Mouse (Mus musculus): ENCODE results near the gene Cdkl3. TPM values are rescaled to one million over a fixed set of nuclear protein-coding genes. Genes with fewer than 3 reads are reported as not detected.

The Cdkl3 gene
- polyA plus RNA-seq, 1 experiment from 2014 or later, result 0.78 TPM

DNA sequence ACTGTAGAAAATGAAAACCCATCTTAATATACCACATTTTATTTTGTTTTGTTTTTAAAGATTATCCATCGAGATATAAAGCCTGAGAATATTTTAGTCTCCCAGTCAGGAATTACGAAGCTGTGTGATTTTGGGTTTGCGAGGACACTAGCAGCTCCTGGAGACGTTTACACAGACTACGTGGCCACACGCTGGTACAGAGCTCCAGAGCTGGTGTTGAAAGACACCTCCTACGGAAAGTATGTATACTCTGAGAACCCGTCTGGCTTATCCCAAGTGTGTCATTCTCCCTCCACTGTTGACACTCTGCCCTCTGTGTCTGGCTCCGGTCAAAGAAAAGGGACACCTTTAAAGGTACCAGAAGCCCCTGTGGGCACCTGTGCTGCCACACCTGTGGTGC is 14.2 kb downstream of the Cdkl3 start:
- no peak for ATAC-seq (ENCODE audit: insufficient read depth)

DNA sequence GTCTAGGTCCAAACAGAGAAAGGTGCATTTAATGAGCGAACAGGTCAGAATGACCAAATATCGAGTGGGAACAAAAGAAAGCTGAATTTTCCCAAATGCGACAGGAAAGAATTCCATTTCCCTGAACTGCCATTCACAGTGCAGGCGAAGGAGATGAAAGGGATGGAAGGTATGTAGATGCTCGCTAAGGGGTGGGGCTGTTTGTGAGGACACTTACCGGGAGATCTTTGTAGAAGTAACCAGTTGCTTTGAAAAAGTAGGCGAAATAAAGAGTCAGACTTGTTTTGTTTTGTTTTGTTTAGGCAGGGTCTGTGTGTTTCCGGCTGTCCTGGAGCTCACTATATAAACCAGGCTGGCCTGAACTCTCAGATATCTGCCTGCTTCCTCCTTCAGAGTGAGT is 28.3 kb downstream of the Cdkl3 start:
- no peaks in the 10 kb centered on the region for H3K9me3 ChIP-seq (replicated peaks)
- no peak overlapping the region for H3K4me3 ChIP-seq (replicated peaks)
- no peaks in the 10 kb centered on the region for H3K4me1 ChIP-seq (replicated peaks)
- H3K4me2 ChIP-seq, result no peak overlapping the region
- no peak for ATAC-seq (ENCODE audit: insufficient read depth)
- H3K36me3 ChIP-seq (replicated peaks), result no peaks in the 10 kb centered on the region
- no peak overlapping the region for H3K9ac ChIP-seq
- H3K27ac ChIP-seq (replicated peaks), result no peak overlapping the region
- WGBS (ENCODE audit: insufficient replicate concordance), result 58% methylated on average over 8 of the region's 8 CpGs
- no peaks in the 10 kb centered on the region for H3K27me3 ChIP-seq

More for the DNA sequence above, 14.2 kb downstream of the Cdkl3 start:
- Histone ChIP-seq H3K27me3 (no peaks in the 10 kb centered on the region), H3K9ac (no peak overlapping the region), H3K36me3 (replicated peaks) (no peaks in the 10 kb centered on the region), H3K4me1 (replicated peaks) (no peaks in the 10 kb centered on the region), H3K4me2 (no peak overlapping the region), H3K4me3 (replicated peaks) (no peak overlapping the region), H3K9me3 (replicated peaks) (no peaks in the 10 kb centered on the region), H3K27ac (replicated peaks) (no peak overlapping the region)
- WGBS (ENCODE audit: insufficient replicate concordance), result 68% methylated on average over 9 of the region's 9 CpGs

DNA sequence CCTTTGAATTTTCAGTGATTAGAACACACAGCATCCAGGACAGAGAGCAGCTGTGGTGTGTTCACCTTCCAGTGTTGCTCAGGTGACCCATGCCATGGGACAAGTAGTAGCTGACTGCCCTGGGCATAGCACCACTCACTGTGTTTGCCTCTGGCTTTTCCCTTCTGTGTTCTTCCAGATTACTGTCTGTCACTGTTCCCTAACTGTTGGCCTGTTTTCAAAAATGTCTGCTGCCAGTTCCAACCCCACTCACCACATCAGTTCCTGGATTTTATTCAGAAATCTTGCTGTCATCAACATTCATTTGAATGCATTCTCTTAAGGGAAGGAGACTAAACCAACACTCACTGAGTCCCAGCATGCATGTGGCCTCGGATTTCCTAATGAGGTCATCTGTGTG is 29.9 kb downstream of the Cdkl3 start:
- 63% methylated on average over 1 of the region's 1 CpGs for WGBS (ENCODE audit: insufficient replicate concordance)

DNA sequence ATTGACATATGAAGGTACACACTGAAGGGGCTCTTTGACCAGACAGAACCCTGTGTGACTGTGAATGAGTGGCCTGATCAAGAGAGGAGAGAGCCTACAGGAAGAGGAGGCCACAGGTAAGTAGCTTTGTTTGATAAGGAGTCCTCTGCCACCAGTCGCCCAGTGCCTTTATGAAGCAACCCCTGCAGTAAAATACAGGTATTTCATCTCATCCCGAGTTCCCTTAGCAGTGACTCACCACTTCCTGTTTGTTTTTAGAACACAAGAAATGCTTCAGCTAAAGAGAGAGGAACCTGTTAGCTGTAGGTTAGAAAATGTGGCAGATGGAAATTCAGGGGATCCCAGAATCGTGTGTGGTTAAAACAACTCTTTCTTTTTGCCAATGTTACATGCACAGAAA is 31.9 kb downstream of the Cdkl3 start:
- no peak for ATAC-seq (ENCODE audit: insufficient read depth)
- Histone ChIP-seq H3K27me3 (no peaks in the 10 kb centered on the region), H3K4me3 (replicated peaks) (no peak overlapping the region), H3K4me1 (replicated peaks) (no peaks in the 10 kb centered on the region), H3K36me3 (replicated peaks) (no peaks in the 10 kb centered on the region), H3K9ac (no peak overlapping the region), H3K9me3 (replicated peaks) (no peaks in the 10 kb centered on the region), H3K27ac (replicated peaks) (no peak overlapping the region), H3K4me2 (no peak overlapping the region)
- 35% methylated on average over 3 of the region's 3 CpGs for WGBS (ENCODE audit: insufficient replicate concordance)

More for the DNA sequence above, 29.9 kb downstream of the Cdkl3 start:
- Histone ChIP-seq H3K9ac (no peak overlapping the region), H3K27ac (replicated peaks) (no peak overlapping the region), H3K4me1 (replicated peaks) (no peaks in the 10 kb centered on the region), H3K4me2 (no peak overlapping the region), H3K36me3 (replicated peaks) (no peaks in the 10 kb centered on the region), H3K4me3 (replicated peaks) (no peak overlapping the region), H3K27me3 (no peaks in the 10 kb centered on the region), H3K9me3 (replicated peaks) (no peaks in the 10 kb centered on the region)
- no peak for ATAC-seq (ENCODE audit: insufficient read depth)

DNA sequence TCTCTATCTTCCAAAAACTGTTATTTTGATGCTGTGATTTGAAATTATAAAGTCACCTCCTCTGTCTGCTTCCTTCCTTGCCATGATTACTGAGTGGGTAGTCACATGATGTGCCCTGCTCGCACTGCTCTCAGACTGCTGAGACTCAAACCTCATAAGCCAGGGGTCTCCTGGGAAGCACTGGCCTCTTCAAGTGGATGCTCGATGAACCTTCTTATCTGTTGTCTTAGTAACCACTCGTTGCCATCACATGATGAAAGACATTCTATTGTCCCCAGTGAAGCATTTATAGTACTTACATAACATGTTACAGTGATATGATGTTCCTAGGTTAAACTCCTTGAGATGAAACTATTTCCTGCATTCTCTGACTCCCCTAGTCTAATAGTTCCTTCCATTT is 33.6 kb downstream of the Cdkl3 start:
- no peak for ATAC-seq (ENCODE audit: insufficient read depth)
- Histone ChIP-seq H3K4me3 (replicated peaks) (no peak overlapping the region), H3K4me2 (no peak overlapping the region), H3K27me3 (no peaks in the 10 kb centered on the region), H3K4me1 (replicated peaks) (no peaks in the 10 kb centered on the region), H3K36me3 (replicated peaks) (no peaks in the 10 kb centered on the region), H3K9me3 (replicated peaks) (no peaks in the 10 kb centered on the region), H3K9ac (no peak overlapping the region), H3K27ac (replicated peaks) (no peak overlapping the region)
- WGBS (ENCODE audit: insufficient replicate concordance), result 37% methylated on average over 3 of the region's 3 CpGs

DNA sequence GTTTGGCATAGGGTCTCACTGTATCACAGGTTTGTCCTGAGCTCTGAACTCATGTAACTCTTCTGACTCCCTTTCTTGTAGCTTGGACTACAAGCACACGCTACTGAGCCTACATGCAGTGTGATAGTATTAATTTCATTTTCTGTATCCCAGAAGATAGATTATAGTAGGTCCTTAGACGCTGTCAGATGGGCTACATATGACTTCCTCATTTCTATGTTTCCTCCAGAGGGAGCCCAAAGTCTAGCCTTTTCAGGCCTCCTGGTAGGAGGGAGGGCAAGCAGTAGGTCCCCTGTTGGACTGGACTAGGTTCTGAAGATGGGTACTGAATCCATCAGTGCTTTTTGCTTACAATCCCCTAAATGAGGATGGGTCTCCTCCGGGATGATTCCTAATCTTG is 39.2 kb downstream of the Cdkl3 start:
- Histone ChIP-seq H3K27ac (replicated peaks) (no peak overlapping the region), H3K9ac (no peak overlapping the region), H3K4me2 (no peak overlapping the region), H3K36me3 (replicated peaks) (no peaks in the 10 kb centered on the region), H3K27me3 (no peaks in the 10 kb centered on the region), H3K9me3 (replicated peaks) (no peaks in the 10 kb centered on the region), H3K4me1 (replicated peaks) (peaks cover 12% of the 10 kb centered on the region), H3K4me3 (replicated peaks) (no peak overlapping the region)
- WGBS (ENCODE audit: insufficient replicate concordance), result 48% methylated on average over 3 of the region's 3 CpGs
- ATAC-seq (ENCODE audit: insufficient read depth), result no peak

DNA sequence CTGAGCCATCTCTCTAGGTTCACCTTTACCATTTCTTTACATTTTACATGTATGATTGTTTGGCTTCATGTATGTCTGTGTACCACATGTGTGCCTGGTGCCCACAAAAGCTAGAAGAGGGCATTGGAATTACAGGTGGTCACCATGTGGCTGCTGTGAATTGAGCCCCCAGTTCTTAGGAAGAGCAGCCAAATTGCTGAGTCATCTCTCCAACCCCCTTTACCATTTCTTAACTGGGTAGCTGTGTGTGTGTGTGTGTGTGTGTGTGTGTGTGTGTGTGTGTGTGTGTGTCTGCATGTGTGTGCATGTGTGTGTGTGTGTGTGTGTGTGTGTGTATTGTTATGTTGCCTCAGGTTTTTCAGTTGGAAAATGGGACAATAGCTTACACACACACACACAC is 40.1 kb downstream of the Cdkl3 start:
- no peak for ATAC-seq (ENCODE audit: insufficient read depth)

DNA sequence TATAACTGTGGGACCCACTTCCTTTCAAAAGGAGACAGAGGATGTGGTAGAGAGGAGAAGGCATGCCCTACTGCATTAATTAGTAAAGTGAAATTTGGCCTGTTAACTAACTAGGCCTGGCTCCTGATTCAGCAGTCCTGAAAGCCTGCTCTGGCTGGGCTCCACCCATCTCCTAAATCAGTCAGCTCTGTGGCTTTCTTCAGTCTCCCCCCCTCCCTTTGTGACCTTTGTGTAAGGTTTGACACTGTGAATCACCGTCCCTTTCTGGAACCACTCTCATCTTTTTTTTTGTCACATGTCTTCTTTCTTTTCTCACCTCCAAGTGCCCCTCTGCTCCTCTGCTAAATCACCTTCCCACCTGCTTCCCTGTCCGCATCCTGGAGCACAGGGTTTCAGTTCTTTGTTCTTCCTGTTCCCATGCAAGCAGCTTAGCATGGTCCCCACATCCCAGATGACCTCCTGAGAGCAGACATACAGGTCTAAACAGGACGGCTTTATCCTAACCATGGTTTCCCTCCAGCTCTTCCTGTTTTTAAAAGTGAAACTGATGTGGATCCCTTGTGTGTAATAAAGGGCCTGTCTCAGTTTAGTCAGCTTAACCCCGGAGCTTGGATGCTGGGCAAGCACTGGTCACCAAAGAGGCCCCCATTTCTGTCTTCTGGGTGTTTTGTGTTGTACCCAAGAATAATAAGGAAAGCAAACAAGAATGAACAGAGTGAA is 42.6 kb downstream of the Cdkl3 start:
- peak overlapping the region; percentile 21; the same call in 1 of the 2 replicates for H3K4me2 ChIP-seq
- 34% methylated on average over 4 of the region's 4 CpGs for WGBS (ENCODE audit: insufficient replicate concordance)

More for the DNA sequence above, 40.1 kb downstream of the Cdkl3 start:
- Histone ChIP-seq H3K9ac (no peak overlapping the region), H3K36me3 (replicated peaks) (no peaks in the 10 kb centered on the region), H3K4me2 (no peak overlapping the region), H3K27me3 (no peaks in the 10 kb centered on the region), H3K4me1 (replicated peaks) (peaks cover 12% of the 10 kb centered on the region), H3K4me3 (replicated peaks) (no peak overlapping the region), H3K27ac (replicated peaks) (no peak overlapping the region), H3K9me3 (replicated peaks) (no peaks in the 10 kb centered on the region)

DNA sequence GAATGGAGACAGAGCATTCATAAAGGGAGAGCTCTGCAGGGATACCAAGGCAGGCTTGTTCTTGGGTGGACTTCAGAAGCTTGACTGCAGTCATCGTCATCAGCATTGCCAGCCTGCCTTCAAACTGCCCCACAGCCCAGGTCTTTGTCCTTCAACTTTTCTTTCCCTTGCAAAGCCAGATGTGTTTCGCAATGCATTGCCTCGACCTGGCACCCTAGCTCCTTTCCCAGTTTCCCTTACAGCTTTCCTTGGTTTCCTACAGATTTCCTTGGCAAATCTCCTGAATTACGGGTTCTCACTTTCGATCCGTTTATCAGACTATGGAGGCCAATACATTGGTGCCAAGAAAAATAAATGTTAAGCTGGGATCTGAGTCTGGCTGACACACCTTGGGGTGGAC is 49.4 kb downstream of the Cdkl3 start:
- H3K36me3 ChIP-seq (replicated peaks), result no peaks in the 10 kb centered on the region
- H3K4me1 ChIP-seq (replicated peaks), result no peaks in the 10 kb centered on the region
- no peak overlapping the region for H3K4me3 ChIP-seq (replicated peaks)
- no peak overlapping the region for H3K4me2 ChIP-seq
- H3K9me3 ChIP-seq (replicated peaks), result no peaks in the 10 kb centered on the region
- no peaks in the 10 kb centered on the region for H3K27me3 ChIP-seq
- ATAC-seq (ENCODE audit: insufficient read depth), result no peak
- no peak overlapping the region for H3K9ac ChIP-seq
- H3K27ac ChIP-seq (replicated peaks), result no peak overlapping the region
- 61% methylated on average over 6 of the region's 6 CpGs for WGBS (ENCODE audit: insufficient replicate concordance)

More for the DNA sequence above, 42.6 kb downstream of the Cdkl3 start:
- Histone ChIP-seq H3K9ac (no peak overlapping the region), H3K27me3 (no peaks in the 10 kb centered on the region), H3K4me3 (replicated peaks) (no peak overlapping the region), H3K36me3 (replicated peaks) (no peaks in the 10 kb centered on the region), H3K4me1 (replicated peaks) (peaks cover 12% of the 10 kb centered on the region), H3K9me3 (replicated peaks) (no peaks in the 10 kb centered on the region), H3K27ac (replicated peaks) (no peak overlapping the region)
- no peak for ATAC-seq (ENCODE audit: insufficient read depth)

DNA sequence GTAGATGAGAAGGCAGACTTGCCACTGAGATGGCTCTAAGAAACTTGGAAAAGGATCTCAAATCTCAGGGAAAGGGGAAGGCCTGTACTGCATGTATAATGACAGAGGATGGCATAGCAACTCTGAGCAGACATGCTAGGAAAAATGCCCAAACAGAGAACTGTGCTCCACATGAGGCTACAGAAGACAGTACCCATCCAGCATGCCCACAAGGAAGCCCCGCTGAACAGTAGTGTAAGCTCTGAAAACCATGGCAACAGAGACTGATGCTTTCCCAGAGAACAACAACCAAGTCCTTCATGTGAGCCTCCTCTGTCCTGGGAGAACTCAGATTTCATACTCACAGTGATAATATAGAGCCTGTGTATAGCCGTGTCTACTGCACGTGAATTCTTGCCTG is 50.7 kb downstream of the Cdkl3 start:
- no peaks in the 10 kb centered on the region for H3K9me3 ChIP-seq (replicated peaks)
- WGBS (ENCODE audit: insufficient replicate concordance), result 67% methylated on average over 3 of the region's 3 CpGs

DNA sequence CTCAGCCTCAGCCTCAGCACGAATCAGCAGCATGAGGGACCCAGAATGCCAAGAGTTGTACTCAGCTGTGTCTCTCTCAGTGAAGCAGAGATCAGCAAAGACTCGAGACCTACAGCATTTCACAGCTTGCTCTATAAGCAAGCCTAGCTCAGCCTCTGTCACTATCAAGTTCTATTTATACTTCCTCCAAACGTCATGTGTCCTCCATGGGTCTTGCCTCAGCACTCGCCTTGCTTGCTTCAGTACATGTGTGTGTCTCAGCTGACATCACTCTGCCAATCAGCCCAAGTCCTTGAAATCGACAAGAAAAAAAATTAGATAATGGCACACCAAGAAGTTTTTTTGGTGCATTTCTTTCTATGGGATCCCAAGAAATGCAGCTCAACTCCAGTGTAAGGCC is 52.2 kb downstream of the Cdkl3 start:
- Histone ChIP-seq H3K9me3 (replicated peaks) (no peaks in the 10 kb centered on the region), H3K27me3 (no peaks in the 10 kb centered on the region), H3K4me3 (replicated peaks) (no peak overlapping the region), H3K9ac (no peak overlapping the region), H3K27ac (replicated peaks) (no peak overlapping the region), H3K36me3 (replicated peaks) (no peaks in the 10 kb centered on the region), H3K4me2 (no peak overlapping the region), H3K4me1 (replicated peaks) (no peaks in the 10 kb centered on the region)
- 43% methylated on average over 5 of the region's 5 CpGs for WGBS (ENCODE audit: insufficient replicate concordance)
- no peak for ATAC-seq (ENCODE audit: insufficient read depth)

More for the DNA sequence above, 50.7 kb downstream of the Cdkl3 start:
- H3K9ac ChIP-seq, result no peak overlapping the region
- no peak overlapping the region for H3K27ac ChIP-seq (replicated peaks)
- H3K36me3 ChIP-seq (replicated peaks), result no peaks in the 10 kb centered on the region
- no peaks in the 10 kb centered on the region for H3K4me1 ChIP-seq (replicated peaks)
- H3K27me3 ChIP-seq, result no peaks in the 10 kb centered on the region
- no peak overlapping the region for H3K4me3 ChIP-seq (replicated peaks)
- H3K4me2 ChIP-seq, result no peak overlapping the region
- ATAC-seq (ENCODE audit: insufficient read depth), result no peak

DNA sequence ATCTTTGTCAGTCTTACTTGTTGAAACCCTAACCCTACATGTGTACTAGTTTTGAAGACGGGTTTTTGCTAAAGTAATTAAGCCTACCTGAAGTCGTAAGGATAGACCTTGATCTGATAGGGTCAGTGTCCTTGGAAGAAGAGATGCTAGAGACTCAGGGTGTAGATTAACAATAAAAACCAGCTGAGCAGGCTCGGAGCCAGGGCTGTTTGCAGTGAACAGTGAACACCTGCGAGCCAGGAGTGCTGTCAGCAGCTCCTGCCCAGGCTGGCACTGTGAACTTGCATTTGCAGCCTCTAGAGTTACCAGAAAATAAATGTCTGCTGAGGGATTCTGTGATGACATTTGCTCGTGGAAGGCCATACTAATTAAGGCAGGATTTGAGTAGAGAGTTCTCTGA is 55.0 kb downstream of the Cdkl3 start:
- 48% methylated on average over 5 of the region's 5 CpGs for WGBS (ENCODE audit: insufficient replicate concordance)
- no peaks in the 10 kb centered on the region; the same call in 1 of the 2 replicates for H3K4me1 ChIP-seq (replicated peaks)
- no peaks in the 10 kb centered on the region for H3K27me3 ChIP-seq
- H3K36me3 ChIP-seq (replicated peaks), result no peaks in the 10 kb centered on the region
- no peak overlapping the region for H3K4me2 ChIP-seq
- no peak overlapping the region for H3K4me3 ChIP-seq (replicated peaks)
- no peaks in the 10 kb centered on the region for H3K9me3 ChIP-seq (replicated peaks)
- ATAC-seq (ENCODE audit: insufficient read depth), result no peak
- no peak overlapping the region for H3K9ac ChIP-seq
- no peak overlapping the region for H3K27ac ChIP-seq (replicated peaks)

Data from liver, embryonic 15.5 days (tissue).